Mouse (Mus musculus): Measurements from ENCODE around the gene Klk7. TPM values are rescaled to one million over a fixed set of nuclear protein-coding genes. Genes with fewer than 3 reads are reported as not detected.

The Klk7 gene
- polyA plus RNA-seq, 1 experiment, result not detected

Other genes with a start within 250 kb of the Klk7 start
- 1.9 and 2.4 TPM in 2 replicates for gene Zfp658, start 249.0 kb upstream of the Klk7 start, polyA plus RNA-seq (2012; rRNA removed)
- gene Zfp719, start 231.7 kb upstream of the Klk7 start, polyA plus RNA-seq (2012; rRNA removed), result 3.2 and 4.2 TPM in 2 replicates
- 0.08 and 0.18 TPM in 2 replicates for gene Zfp819, start 204.1 kb upstream of the Klk7 start, polyA plus RNA-seq (2012; rRNA removed)
- gene Ceacam18, start 176.6 kb upstream of the Klk7 start, polyA plus RNA-seq (2012; rRNA removed), result not detected in 2 replicates
- 3.1 and 5.4 TPM in 2 replicates for gene Siglece, start 151.1 kb upstream of the Klk7 start, polyA plus RNA-seq (2012; rRNA removed)
- gene Ctu1, start 139.3 kb upstream of the Klk7 start, polyA plus RNA-seq (2012; rRNA removed), result 11.5 and 15.1 TPM in 2 replicates
- 0.13 TPM in 1 of 2 replicates, not detected in the other for gene Klk14, start 120.9 kb upstream of the Klk7 start, polyA plus RNA-seq (2012; rRNA removed)
- gene Klk13, start 98.7 kb upstream of the Klk7 start, polyA plus RNA-seq (2012; rRNA removed), result 0.22 and 0.38 TPM in 2 replicates
- not detected in 2 replicates for gene Klk12, start 42.4 kb upstream of the Klk7 start, polyA plus RNA-seq (2012; rRNA removed)
- gene Klk11, start 36.7 kb upstream of the Klk7 start, polyA plus RNA-seq (2012; rRNA removed), result 0.28 TPM in 1 of 2 replicates, not detected in the other
- 0.67 and 1.1 TPM in 2 replicates for gene Klk10, start 30.3 kb upstream of the Klk7 start, polyA plus RNA-seq (2012; rRNA removed)
- gene Klk9, start 19.4 kb upstream of the Klk7 start, polyA plus RNA-seq (2012; rRNA removed), result not detected in 2 replicates
- 1.1 and 1.6 TPM in 2 replicates for gene Klk8, start 13.7 kb upstream of the Klk7 start, polyA plus RNA-seq (2012; rRNA removed)
- not detected in 2 replicates for gene Klk6, start 13.2 kb downstream of the Klk7 start, polyA plus RNA-seq (2012; rRNA removed)
- gene Klk5, start 30.7 kb downstream of the Klk7 start, polyA plus RNA-seq (2012; rRNA removed), result not detected in 2 replicates
- gene Klk4, start 69.9 kb downstream of the Klk7 start, polyA plus RNA-seq (2012; rRNA removed), result not detected in 2 replicates
- not detected in 2 replicates for gene Klk15, start 122.4 kb downstream of the Klk7 start, polyA plus RNA-seq (2012; rRNA removed)
- 0.57 and 0.96 TPM in 2 replicates for gene Klk1b8, start 139.4 kb downstream of the Klk7 start, polyA plus RNA-seq (2012; rRNA removed)
- not detected in 2 replicates for gene Klk1b1, start 155.5 kb downstream of the Klk7 start, polyA plus RNA-seq (2012; rRNA removed)
- not detected in 2 replicates for gene Klk1b9, start 164.8 kb downstream of the Klk7 start, polyA plus RNA-seq (2012; rRNA removed)
- 0.25 and 0.66 TPM in 2 replicates for gene Klk1b11, start 184.6 kb downstream of the Klk7 start, polyA plus RNA-seq (2012; rRNA removed)
- gene Klk1b26, start 200.9 kb downstream of the Klk7 start, polyA plus RNA-seq (2012; rRNA removed), result 0.81 and 1.6 TPM in 2 replicates
- 1.5 and 26.9 TPM in 2 replicates for gene Klk1b27, start 241.0 kb downstream of the Klk7 start, polyA plus RNA-seq (2012; rRNA removed)

Measured in gonadal fat pad, adult 2 months (tissue).